Mouse (Mus musculus): ENCODE data around the gene Nudt13. TPM values are rescaled to one million over a fixed set of nuclear protein-coding genes. Genes with fewer than 3 reads are reported as not detected.
"Not testable (repeated sequence)": the region's sequence is repeated elsewhere in the genome, so short reads cannot be mapped to it uniquely, and the experiment has no call there.

Gene Nudt13
- 10 to 100 TPM; 43.4 to 52.3 TPM for total RNA-seq (2021)
- long read RNA-seq, experiment 1, transcript Nudt13-201 (9 exons, 2,494 nt), result major isoform, 12 of 25 reads
- long read RNA-seq, experiment 1, partial matches to known transcripts, result 3 of 25 reads
- long read RNA-seq, experiment 1, other reads (novel, unspliced or antisense), result 8 of 25 reads
- long read RNA-seq, experiment 2, partial matches to known transcripts, result 0 of 11 reads
- long read RNA-seq, experiment 2, other reads (novel, unspliced or antisense), result 5 of 11 reads

- DNase-seq, result peak; percentile 85
Measured at GRCm38 (mm10) chr14:20294117-20294892, at the start of gene Nudt13. Gene Nudt13, plus strand, starts transcription at chr14:20294697.

DNA sequence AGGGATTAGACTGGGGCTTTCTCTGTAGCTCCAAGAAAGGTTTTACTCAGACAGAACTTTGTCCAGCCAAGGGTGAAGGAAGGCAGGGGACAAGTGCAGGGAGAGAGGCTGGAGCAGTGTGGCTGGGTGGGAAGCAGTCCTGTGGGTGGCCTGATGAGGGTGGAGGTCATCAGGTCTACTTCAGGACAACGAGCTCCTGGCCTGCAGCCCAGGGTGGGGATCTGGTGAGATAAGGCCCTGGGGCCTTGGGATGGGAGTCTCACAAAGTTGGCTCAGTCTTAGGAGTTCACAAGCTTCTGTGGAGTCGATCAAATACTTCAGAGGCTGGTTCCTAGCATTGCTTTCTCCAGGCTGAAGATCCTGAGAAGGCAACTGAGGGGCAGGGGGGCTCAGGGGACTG, 49.2 kb upstream of the Nudt13 start:
- DNase-seq, result no peak

DNA sequence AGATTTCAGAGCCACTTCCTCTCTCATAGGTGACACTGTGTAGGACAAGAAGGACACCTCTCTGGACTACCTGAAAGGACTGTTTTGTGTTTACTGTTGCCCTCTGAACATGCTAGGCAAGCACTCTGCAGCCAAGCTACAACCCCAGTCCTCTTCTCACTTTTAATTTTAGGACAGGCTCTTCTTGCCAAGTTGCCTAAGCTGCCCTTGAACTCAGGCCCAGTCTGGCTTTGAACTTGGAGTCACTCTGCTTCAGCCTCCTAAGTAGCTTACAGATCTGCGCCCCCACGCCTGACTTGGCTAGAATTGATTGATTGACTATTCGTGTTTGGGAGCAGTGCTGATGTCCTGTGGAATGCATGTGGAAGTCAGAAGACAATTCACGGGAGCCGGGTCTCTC, 48.6 kb upstream of the Nudt13 start:
- no peak for DNase-seq

DNA sequence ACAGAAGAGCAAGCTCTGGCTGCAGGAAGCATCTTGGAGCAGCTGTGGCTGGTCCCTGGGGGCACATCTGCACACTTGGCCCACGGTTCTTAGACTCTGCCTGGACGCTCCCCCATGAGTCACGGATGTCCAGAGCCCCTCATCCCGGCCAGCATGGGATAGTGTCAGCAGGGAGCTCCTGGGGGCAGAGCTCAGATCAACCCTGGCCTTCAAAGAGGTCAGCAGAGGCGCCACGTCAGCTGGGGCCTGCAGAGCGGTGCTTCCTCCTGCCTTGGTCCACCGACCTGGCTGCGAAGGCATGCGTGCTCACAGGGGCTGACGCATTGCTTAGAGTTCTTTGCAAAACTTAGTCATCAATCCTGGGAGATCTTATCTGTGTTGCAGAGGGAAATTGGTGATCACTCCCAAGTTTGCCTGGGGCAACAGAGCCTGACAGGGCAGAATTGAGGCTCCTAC, 47.7 kb upstream of the Nudt13 start:
- peak; percentile 73 for DNase-seq

GRCm38 (mm10) chr14:20248001-20248400, 46.5 kb upstream of the Nudt13 start:
- peak; percentile 37 for DNase-seq

GRCm38 (mm10) chr14:20250237-20251171, 44.0 kb upstream of the Nudt13 start:
- DNase-seq, result peak; percentile 30

DNA sequence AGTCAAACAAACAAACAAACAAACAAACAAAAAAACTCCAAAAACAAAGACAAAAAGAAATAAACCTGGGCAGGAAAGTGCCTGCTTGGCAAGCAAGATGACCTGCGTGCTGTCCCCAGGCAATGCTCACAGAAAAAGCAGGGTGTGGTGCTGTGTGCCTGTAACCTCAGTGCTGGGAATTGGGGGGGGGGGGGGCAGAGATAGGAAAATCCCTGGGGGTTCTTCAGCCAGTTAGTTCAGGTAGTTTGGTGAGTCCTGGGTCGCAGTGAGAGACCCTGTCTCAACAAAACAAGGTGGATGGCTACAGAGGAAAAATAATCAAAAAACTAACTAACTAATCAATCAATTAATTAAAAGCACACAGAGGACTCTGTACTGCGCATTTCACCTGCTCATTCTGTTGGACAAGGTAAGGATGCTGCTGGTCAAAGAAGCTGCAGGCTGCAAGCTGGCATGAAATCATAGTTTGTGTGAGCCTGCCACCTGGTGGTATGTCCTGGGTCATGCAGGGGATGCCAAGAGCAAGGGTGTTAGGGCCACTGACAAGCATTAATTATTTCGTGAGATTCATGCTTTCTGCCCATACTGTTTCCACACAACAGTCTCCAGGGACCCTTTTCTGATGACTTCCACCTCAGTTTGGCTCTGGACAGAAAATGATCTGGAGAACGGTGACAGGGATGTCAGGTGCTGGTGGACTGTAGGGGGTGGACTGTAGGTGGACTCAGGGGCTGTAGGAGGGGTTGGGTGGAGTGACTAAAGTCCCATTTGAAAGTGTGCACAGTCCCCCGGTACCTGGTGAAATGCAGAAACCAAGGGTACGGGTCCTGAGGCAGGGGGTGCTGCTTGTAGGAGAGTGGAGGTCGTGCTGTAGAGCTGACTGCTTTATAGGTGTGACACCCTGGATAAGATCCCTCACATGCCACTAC, 36.0 kb upstream of the Nudt13 start:
- peak; percentile 90 for DNase-seq

- DNase-seq, result no peak
Measured at GRCm38 (mm10) chr14:20262346-20262745, 32.2 kb upstream of the Nudt13 start.

DNA sequence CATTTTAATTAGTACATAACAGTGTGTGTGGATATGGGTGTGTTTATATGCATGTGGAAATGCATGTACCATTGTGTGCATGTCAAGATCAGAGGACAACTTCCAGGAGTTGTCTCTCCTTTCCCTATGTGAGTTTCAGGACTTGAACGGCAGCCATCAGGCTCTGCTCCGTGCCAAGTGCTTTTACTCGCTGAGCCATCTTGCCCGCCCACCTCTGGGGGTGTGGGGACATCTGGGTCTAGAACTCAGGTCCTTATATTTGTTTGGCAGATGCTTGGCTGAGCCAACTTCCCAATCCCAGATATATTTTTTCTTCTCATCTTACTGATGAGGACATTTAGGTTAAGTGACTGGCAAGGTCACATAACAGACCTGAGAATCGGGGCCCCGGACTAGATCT, 26.1 kb upstream of the Nudt13 start:
- DNase-seq, result peak; percentile 38

DNA sequence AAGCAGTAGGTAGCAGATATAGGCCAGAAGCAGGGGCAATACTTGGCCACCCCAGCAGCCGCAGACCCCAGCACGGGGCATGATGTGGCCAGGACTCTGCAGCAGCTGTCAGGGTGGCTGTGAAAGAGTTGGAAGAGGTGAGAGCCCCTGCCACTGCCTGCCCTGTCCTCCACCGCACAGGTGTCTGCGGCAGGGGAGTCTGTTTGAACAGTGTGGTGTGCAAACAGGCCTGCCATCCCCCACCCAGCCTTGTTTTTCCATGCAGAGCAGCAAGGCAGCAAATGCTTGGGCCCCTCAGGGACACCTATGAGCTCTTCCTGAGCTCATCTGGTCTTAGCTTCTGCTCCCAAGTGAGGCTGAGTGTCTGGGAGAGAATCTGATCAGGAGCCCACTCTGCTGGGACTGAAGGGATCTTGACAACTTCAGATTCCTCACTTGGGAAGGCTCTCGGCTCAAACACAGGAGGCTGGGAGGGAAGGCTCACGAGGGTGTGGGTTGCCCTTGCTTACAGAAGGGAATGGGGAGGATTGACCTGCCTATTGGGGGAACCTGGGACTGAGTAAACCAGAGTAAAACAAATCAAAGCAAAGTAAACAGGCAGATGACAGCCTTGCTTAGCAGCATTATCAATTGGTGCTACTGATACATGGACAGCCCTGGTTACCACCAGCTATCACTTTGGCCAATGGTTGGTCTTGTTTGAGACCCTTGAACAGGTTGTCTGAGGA, 25.3 kb upstream of the Nudt13 start, which contains the start of gene Kcnk16:
Gene Kcnk16, minus strand, starts transcription at position 118 of the 728 bp plus-strand sequence.
- DNase-seq, result no peak

DNA sequence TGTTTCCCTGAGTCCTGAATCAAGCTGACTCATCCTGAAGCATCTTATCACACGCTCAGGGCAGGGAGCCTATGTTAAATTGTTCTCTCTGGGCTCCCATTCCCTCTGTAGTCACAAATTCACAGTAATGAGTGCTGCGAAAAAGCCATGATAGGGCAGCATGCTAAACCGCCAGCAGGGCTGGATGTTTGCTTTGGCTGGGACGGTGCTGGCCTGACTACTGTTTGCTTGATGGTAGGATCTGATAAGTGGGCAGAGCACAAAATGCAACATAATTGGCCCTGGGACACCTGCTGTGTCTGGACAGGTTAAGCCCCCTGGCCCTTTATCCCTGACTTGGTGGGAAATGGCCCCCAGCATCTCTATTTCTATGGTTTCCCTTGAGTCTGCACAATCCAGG, 3.1 kb upstream of the Nudt13 start:
- no peak for DNase-seq

GRCm38 (mm10) chr14:20294947-20295346, 450 bp downstream of the Nudt13 start:
- DNase-seq, result no peak

DNA sequence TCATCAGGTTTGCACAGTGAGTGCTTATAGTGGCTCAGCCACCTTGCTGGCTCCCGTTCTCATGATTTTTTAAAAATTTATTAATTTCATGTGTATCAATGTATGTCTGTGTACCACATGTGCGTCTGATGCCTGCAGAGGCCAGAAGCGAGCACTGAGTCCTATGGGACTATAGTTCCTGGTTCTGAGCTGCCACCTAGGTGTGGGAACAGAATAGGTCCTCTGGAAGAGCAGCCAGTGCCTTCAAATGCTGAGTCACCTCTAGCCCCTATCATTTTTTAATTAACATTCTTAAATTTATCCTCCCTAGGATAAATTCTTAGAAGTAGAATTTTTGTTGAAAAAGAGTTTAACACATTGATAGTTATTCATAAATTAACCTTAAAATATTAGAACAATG, 3.1 kb downstream of the Nudt13 start:
- no peak for DNase-seq

- DNase-seq, result peak; percentile 38
Measured at GRCm38 (mm10) chr14:20298131-20298530, 3.6 kb downstream of the Nudt13 start.

DNA sequence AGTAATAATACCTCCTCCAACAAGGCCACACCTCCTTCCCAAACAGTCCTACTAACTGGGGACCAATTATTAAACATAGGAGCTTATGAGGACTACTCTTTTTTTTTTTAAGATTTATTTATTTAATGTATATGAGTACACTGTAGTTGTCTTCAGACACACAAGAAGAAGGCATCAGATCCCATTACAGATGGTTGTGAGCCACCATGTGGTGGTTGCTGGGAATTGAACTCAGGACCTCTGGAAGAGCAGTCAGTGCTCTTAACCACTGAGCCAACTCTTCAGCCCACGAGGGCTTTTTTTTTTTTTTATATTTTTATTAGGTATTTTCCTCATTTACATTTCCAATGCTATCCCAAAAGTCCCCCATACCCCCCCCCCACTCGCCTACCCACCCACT, 10.6 kb downstream of the Nudt13 start:
- not testable (repeated sequence) for DNase-seq

GRCm38 (mm10) chr14:20315137-20315536, 20.6 kb downstream of the Nudt13 start:
- no peak for DNase-seq

- DNase-seq, result peak; percentile 63
Measured at GRCm38 (mm10) chr14:20319420-20319819, 24.9 kb downstream of the Nudt13 start.

- DNase-seq, result no peak
Measured at GRCm38 (mm10) chr14:20324196-20324595, 29.7 kb downstream of the Nudt13 start.

GRCm38 (mm10) chr14:20328474-20328873, 34.0 kb downstream of the Nudt13 start:
- peak; percentile 20 for DNase-seq

- DNase-seq, result no peak
Measured at GRCm38 (mm10) chr14:20331316-20331715, 36.8 kb downstream of the Nudt13 start.

DNA sequence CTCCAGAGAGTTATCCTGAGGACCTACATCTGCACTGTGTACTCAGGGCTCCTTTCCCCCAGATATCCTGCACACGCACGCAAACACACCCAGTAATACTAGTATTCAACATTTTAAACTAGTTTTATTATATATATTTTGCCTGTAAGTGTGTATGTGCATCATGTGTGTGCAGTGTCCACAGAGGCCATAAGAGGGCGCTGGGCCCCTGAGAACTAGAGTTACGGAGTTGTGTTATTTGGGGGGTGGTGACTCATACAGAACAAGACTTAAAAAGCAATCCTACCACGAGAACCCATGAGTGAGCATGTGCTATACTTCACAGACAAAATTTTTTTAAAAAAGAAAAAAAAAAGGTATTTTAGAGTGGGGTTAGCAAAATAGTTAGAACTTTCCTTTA, 44.9 kb downstream of the Nudt13 start:
- no peak for DNase-seq
